ENCODE assay signal across 8 mouse cellular contexts in the genomic region with DNA sequence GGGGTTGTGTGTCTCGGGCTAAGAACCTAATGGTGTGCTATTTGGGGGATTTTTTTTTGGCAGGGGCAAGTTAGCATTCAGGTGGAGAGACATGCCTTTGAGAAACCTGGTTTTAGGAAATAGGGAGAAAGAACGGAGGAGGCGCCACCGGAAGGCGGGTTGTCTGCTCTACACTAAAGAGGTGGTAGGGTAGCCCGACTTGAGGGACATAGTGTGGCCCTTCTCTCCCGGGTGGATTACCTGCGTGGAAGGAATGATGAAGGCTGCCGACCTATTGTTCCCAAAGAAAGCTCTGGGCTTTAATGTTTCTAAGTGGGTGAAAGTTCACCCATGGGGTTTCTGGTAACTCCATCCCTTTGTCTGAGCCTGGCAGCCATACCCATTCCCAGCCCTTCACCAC. TPM values are rescaled to one million over a fixed set of nuclear protein-coding genes. Genes with fewer than 3 reads are reported as not detected.
DNase-seq lines count a peak whose midpoint lies in the region; ATAC-seq and TF ChIP-seq lines count a peak whose summit lies in the region.

No protein-coding gene starts in this region.

- peak in 1 of 2 experiments; percentile 20 for DNase-seq in cerebellum, adult 2 months
- DNase-seq in cerebellum, postnatal 4 days (ENCODE audit: low spot score in 2 of 2) = no peak
- peak; percentile 24 to 41 for DNase-seq in thymus, adult 18-20 months
- no peak for DNase-seq in thymus, postnatal 0 days (ENCODE audit: low spot score)
- peak; percentile 39 for DNase-seq in midbrain, embryonic 10.5 days (ENCODE audit: low spot score)
- no peak for DNase-seq in Muller cell, postnatal 12 days (ENCODE audit: inconsistent ontology term)
- no peak for DNase-seq in yolk sac, embryonic 10.5 days (ENCODE audit: low spot score)

- H3K27ac ChIP-seq in cerebellum, adult 2 months (ENCODE audit: insufficient read depth, low read length) = no peak overlapping the region
- peak overlapping the region; percentile 92 for H3K27ac ChIP-seq in hindbrain, embryonic 12.5 days
- peak overlapping the region; percentile 94 for H3K27ac ChIP-seq in midbrain, embryonic 10.5 days (replicated peaks)

- H3K9me3 ChIP-seq in hindbrain, embryonic 12.5 days (replicated peaks) = no peaks in the 10 kb centered on the region
- H3K9me3 ChIP-seq in midbrain, embryonic 10.5 days (replicated peaks) = no peaks in the 10 kb centered on the region

- H3K27me3 ChIP-seq in cerebellum, adult 2 months (ENCODE audit: control insufficient read depth, insufficient read depth, low read length) = no peaks in the 10 kb centered on the region
- H3K27me3 ChIP-seq in hindbrain, embryonic 12.5 days = no peaks in the 10 kb centered on the region
- no peaks in the 10 kb centered on the region for H3K27me3 ChIP-seq in midbrain, embryonic 10.5 days (ENCODE audit: low read depth, poor library complexity, severe bottlenecking)

- H3K9ac ChIP-seq in hindbrain, embryonic 12.5 days = peak overlapping the region; percentile 93

- no peak for ATAC-seq in hindbrain, embryonic 12.5 days (ENCODE audit: low FRiP score)

- peak overlapping the region; percentile 90 for H3K4me2 ChIP-seq in hindbrain, embryonic 12.5 days (replicated peaks)

- no peak for TF ChIP-seq CTCF in cerebellum, adult 2 months (IDR thresholded peaks at IDR 0.05; ENCODE audit: borderline replicate concordance, insufficient read depth, low read depth, low read length)

- TF ChIP-seq POLR2A in cerebellum, adult 2 months (IDR thresholded peaks at IDR 0.05; ENCODE audit: borderline replicate concordance, insufficient read depth, low read length) = no peak

- peak overlapping the region; percentile 86 for H3K4me3 ChIP-seq in cerebellum, adult 2 months (replicated peaks; ENCODE audit: insufficient read depth, low read depth, low read length)
- H3K4me3 ChIP-seq in hindbrain, embryonic 12.5 days = peak overlapping the region; percentile 84
- H3K4me3 ChIP-seq in midbrain, embryonic 10.5 days = peak overlapping the region; percentile 75

- H3K4me1 ChIP-seq in cerebellum, adult 2 months (ENCODE audit: control insufficient read depth, insufficient read depth, low read length) = no peaks in the 10 kb centered on the region
- H3K4me1 ChIP-seq in hindbrain, embryonic 12.5 days = peaks cover 17% of the 10 kb centered on the region
- peaks cover 35% of the 10 kb centered on the region for H3K4me1 ChIP-seq in midbrain, embryonic 10.5 days

- no peaks in the 10 kb centered on the region for H3K36me3 ChIP-seq in hindbrain, embryonic 12.5 days
- 0 out of 2 replicates have a peak, but pooled peaks cover 7% of the 10 kb centered on the region for H3K36me3 ChIP-seq in midbrain, embryonic 10.5 days

- WGBS in cerebellum, adult 2 months = 8% methylated on average over 9 of the region's 9 CpGs
- WGBS in hindbrain, embryonic 12.5 days = 3% methylated on average over 9 of the region's 9 CpGs
- WGBS in midbrain, embryonic 10.5 days = 2% methylated on average over 9 of the region's 9 CpGs

RNA-seq across cellular contexts. Expression of a gene that starts 0.9 kb away (rescaled TPM):
- 27.3 and 28.4 TPM in 2 replicates for polyA plus RNA-seq in cerebellum, adult 2 months (2012; rRNA removed)
- polyA plus RNA-seq in thymus, postnatal 0 days (2015; fragmentation: Nextera tagmentation; extraction: Ambion mirVana) = 18.3 and 19.2 TPM in 2 replicates
- polyA plus RNA-seq in hindbrain, embryonic 12.5 days (2016; fragmentation: Nextera tagmentation; extraction: Ambion mirVana) = 76.7 and 76.8 TPM in 2 replicates
- 38.9 and 42.7 TPM in 2 replicates for polyA plus RNA-seq in midbrain, embryonic 10.5 days (2016; fragmentation: Nextera tagmentation; extraction: Ambion mirVana)

Comparison
In these comparisons a context has a peak if more than half of its experiments do, and no peak if none do; other contexts are left out.
1. DNase-seq: peak in thymus, adult 18-20 months (2 of 2) and midbrain, embryonic 10.5 days (single experiment); none in cerebellum, postnatal 4 days (0 of 2), thymus, postnatal 0 days (single experiment), Muller cell, postnatal 12 days (single experiment) and yolk sac, embryonic 10.5 days (single experiment).
2. Peak in every context shown above with its lines, with median percentiles within 50 percentile points of each other: H3K4me3 ChIP-seq.